Comparison of ENCODE assay signal across 12 mouse cellular contexts in the genomic region with DNA sequence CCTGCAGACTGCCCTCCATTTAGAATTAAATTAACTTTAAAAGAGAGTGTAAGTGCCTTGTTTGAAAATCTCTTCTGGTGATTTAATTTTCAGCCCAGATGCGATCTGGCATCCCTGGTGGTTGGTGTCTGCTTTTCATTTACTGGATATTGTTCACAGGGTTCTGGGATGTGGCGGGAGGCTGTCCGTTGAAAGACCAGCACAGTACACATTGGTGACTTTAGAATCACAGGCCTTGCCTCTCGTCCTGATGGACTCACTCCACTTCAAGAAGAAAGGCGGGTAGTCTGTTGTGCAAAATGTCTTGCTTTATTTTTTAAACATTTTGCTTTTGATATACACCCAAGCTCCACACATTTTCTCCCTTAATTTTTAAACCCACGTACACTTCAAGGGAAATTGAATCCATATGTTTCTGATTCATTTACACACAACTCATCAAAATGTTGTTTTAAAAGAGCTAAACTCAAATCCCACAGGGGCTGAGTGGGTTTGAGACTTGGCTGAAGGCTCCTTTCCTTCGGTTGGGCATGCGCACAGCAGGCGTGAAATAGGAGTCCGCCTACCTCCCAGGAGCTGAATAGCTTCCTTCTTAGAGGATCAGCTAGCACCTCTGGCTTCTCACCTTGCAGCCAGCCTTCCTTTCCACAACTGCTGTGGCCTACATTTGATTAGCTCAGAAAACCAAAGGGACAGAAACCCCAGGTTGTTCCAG.
DNase-seq lines count a peak whose midpoint lies in the region; TF ChIP-seq lines count a peak whose summit lies in the region.
"Had no signal": no experiment of that assay in that cellular context is flagged by ENCODE, and none has a peak within 500 bp of the region (broad histone marks: within the 10 kb centered on the region; RNA-seq: fewer than 3 reads in every experiment).

No protein-coding gene starts in this region.

- intact Hi-C loops in left cerebral cortex, adult 2 months (cut with DNase I) = no loop called here
- intact Hi-C loops in gastrocnemius, postnatal 36 days (cut with DNase I) = no loop called here

- peak; percentile 23 to 38 for DNase-seq in left cerebral cortex, adult 2 months (ENCODE audit: extremely low spot score in 1 of 2, low spot score in 2 of 2)
- no peak for DNase-seq in left cerebral cortex, adult 11 months (ENCODE audit: low spot score)
- DNase-seq in embryo, embryonic 11.5 days (ENCODE audit: low read depth, low spot score) = peak; percentile 24
- DNase-seq in frontal cortex, postnatal 36 days (ENCODE audit: low spot score in 2 of 2) = peak; percentile 20 to 38
- DNase-seq in right cerebral cortex, postnatal 14 days = peak; percentile 14
- DNase-seq in gastrocnemius, postnatal 36 days = no peak
- no peak for DNase-seq in c-Kit-positive CD71-positive TER-119-positive erythroid progenitor cells, embryonic 14.5 days (ENCODE audit: low spot score)
- DNase-seq: adrenal gland, postnatal 36 days; cerebellum, adult 8-10 months; lung, postnatal 4 days had no signal

- no peak overlapping the region for H3K4me3 ChIP-seq in left cerebral cortex, adult 2 months
- H3K4me3 ChIP-seq: heart, embryonic 12.5 days; myocyte had no signal

- TF ChIP-seq CTCF in left cerebral cortex, adult 2 months (IDR thresholded peaks at IDR 0.05) = peak; percentile 2; the same call in 1 of the 2 replicates

- no peak overlapping the region for H3K27ac ChIP-seq in left cerebral cortex, adult 2 months

Comparison
In these comparisons a context has a peak if more than half of its experiments do, and no peak if none do; other contexts are left out.
1. DNase-seq: peak in left cerebral cortex, adult 2 months (2 of 2), embryo, embryonic 11.5 days (single experiment), frontal cortex, postnatal 36 days (2 of 2) and right cerebral cortex, postnatal 14 days (single experiment); none in left cerebral cortex, adult 11 months (single experiment), gastrocnemius, postnatal 36 days (0 of 2) and c-Kit-positive CD71-positive TER-119-positive erythroid progenitor cells, embryonic 14.5 days (single experiment).